Mouse (Mus musculus): Measurements from ENCODE around the gene Grhl3. TPM values are rescaled to one million over a fixed set of nuclear protein-coding genes. Genes with fewer than 3 reads are reported as not detected.

Grhl3 gene
- total and polyA plus RNA-seq, 3 experiments = not detected

DNA sequence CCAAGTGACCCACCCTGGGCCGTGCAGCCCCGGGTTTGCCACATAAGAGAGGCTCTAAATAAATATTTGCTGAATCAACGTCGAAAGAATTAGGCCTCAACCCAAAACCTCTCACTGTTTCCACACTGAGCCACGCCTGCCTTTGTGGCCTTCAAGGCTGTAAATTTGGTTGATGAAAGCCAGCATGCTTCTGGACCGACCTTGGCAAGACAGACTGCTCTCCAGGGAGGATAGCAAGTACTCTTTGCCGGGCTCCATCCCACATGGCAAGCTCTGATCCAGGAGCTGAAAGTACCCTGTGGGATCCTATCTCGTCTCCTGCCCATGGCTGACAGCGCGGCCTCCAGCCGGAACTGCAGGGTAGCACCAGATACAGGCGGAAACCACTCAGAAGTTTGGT is 63.9 kb downstream of the Grhl3 start:
- Histone ChIP-seq H3K9ac (ENCODE audit: insufficient read depth, low read depth) (no peak overlapping the region), H3K27me3 (replicated peaks) (peaks cover 11% of the 10 kb centered on the region), H3K36me3 (replicated peaks in 1 of 2; ENCODE audit: control insufficient read depth in 1 of 2, insufficient read depth in 1 of 2, low read length in 1 of 2) (no peaks in the 10 kb centered on the region), H3K4me1 (ENCODE audit: control insufficient read depth in 1 of 2, insufficient read depth in 2 of 2) (0 out of 4 replicates have a peak, but pooled peaks cover 0 to 3% of the 10 kb centered on the region in 2 experiments), H3K79me2 (replicated peaks; ENCODE audit: control insufficient read depth, extremely low read depth, insufficient read depth, poor library complexity, severe bottlenecking) (no peaks in the 10 kb centered on the region), H3K4me2 (ENCODE audit: insufficient read depth, low read depth, poor library complexity, severe bottlenecking) (no peak overlapping the region), H3K4me3 (replicated peaks in 1 of 3; ENCODE audit: low read depth in 2 of 3, low read length in 2 of 3, poor library complexity in 1 of 3) (no peak overlapping the region), H3K27ac (ENCODE audit: insufficient read depth, low read depth) (no peak overlapping the region), H3K9me3 (replicated peaks; ENCODE audit: low read length) (no peaks in the 10 kb centered on the region)
- dilution Hi-C loops (cut with MboI; ENCODE audit: extremely low pct_ligation_motif_present, extremely low pct_unique_long_range_greater_than_20kb, low sequenced_read_pairs) = no loop called here
- DNase-seq (ENCODE audit: extremely low read depth) = no peak
- no peak for TF ChIP-seq NELFE (IDR thresholded peaks at IDR 0.05; ENCODE audit: low read depth, low read length)
- TF ChIP-seq IRF4 (IDR thresholded peaks at IDR 0.05; ENCODE audit: low read depth, low read length) = no peak
- no peak for TF ChIP-seq MAFK (IDR thresholded peaks at IDR 0.05; ENCODE audit: insufficient replicate concordance, low read length)
- TF ChIP-seq PAX5 (IDR thresholded peaks at IDR 0.05; ENCODE audit: low read length) = no peak
- no peak for TF ChIP-seq MYC (IDR thresholded peaks at IDR 0.05; ENCODE audit: low read depth, low read length)
- TF ChIP-seq ZMIZ1 (IDR thresholded peaks at IDR 0.05; ENCODE audit: low read depth, low read length) = no peak
- no peak for TF ChIP-seq MAX (IDR thresholded peaks at IDR 0.05; ENCODE audit: low read length)
- TF ChIP-seq MXI1 (IDR thresholded peaks at IDR 0.05; ENCODE audit: low read depth, low read length) = no peak
- no peak for TF ChIP-seq USF1 (IDR thresholded peaks at IDR 0.05; ENCODE audit: low read depth, low read length)
- no peak for TF ChIP-seq KAT2A (IDR thresholded peaks at IDR 0.05; ENCODE audit: insufficient replicate concordance, low read length)
- no peak for TF ChIP-seq NRF1 (IDR thresholded peaks at IDR 0.05; ENCODE audit: low read depth, low read length)
- TF ChIP-seq CHD2 (IDR thresholded peaks at IDR 0.05; ENCODE audit: low read length) = no peak
- TF ChIP-seq JUND (conservative IDR thresholded peaks at IDR 0.05; ENCODE audit: low read depth, low read length) = no peak
- TF ChIP-seq POLR2A (IDR thresholded peaks at IDR 0.05; ENCODE audit: low read depth, low read length) = no peak
- no peak for TF ChIP-seq UBTF (IDR thresholded peaks at IDR 0.05; ENCODE audit: low read depth, low read length)
- TF ChIP-seq ELF1 (IDR thresholded peaks at IDR 0.05; ENCODE audit: low read depth, low read length) = no peak
- no peak for TF ChIP-seq ZKSCAN1 (IDR thresholded peaks at IDR 0.05; ENCODE audit: borderline replicate concordance, low read depth, low read length)
- no peak for TF ChIP-seq BHLHE40 (IDR thresholded peaks at IDR 0.05; ENCODE audit: low read depth, low read length)
- TF ChIP-seq CHD1 (IDR thresholded peaks at IDR 0.05; ENCODE audit: low read depth, low read length) = no peak
- in situ Hi-C loops (cut with MboI; ENCODE audit: low pct_ligation_motif_present, low pct_unique_long_range_greater_than_20kb, low sequenced_read_pairs) = no loop called here

DNA sequence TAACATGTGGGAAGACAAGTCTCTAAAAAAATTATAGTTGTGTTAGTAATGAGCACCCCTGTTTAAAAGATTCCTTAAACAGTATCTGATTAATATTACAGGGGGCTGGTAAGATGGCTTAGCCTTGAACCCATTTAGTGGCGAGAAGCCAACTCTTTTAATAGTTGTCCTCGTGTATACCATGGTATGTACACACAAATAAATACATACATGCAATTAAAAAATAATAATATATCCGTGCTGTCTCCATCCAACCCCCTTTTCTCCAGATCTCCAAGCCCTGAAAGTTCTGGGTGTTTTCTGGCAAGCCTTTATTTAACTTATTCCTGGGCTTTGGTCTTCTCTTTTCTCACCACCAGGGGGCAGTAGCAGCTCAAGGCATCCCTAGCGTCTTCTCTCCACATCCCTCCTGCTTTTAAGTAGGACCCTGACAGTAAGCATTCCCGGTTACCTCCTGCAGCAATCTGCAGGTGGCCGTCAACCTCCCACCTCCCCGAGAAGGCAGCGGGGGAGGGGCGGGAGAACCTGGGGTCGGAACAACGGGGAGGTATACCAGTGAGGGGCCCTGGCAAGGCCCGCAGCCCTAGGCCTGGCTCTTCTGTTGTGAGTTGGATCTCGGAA is 64.9 kb downstream of the Grhl3 start:
- no peaks in the 10 kb centered on the region for H3K9me3 ChIP-seq (replicated peaks; ENCODE audit: low read length)
- H3K79me2 ChIP-seq (replicated peaks; ENCODE audit: control insufficient read depth, extremely low read depth, insufficient read depth, poor library complexity, severe bottlenecking) = no peaks in the 10 kb centered on the region
- H3K27me3 ChIP-seq (replicated peaks) = peaks cover 11% of the 10 kb centered on the region
- TF ChIP-seq CTCF (conservative IDR thresholded peaks at IDR 0.05 in 1 of 2, IDR thresholded peaks at IDR 0.05 in 1 of 2; ENCODE audit: low read depth in 2 of 2, low read length in 2 of 2) (peak; percentile 76 to 89), RAD21 (IDR thresholded peaks at IDR 0.05; ENCODE audit: low read depth, low read length) (peak; percentile 74), MAX (IDR thresholded peaks at IDR 0.05; ENCODE audit: low read length) (no peak), MYC (IDR thresholded peaks at IDR 0.05; ENCODE audit: low read depth, low read length) (no peak), SMC3 (IDR thresholded peaks at IDR 0.05; ENCODE audit: low read depth, low read length) (peak; percentile 79), ZC3H11A (IDR thresholded peaks at IDR 0.05; ENCODE audit: low read depth, low read length) (peak; percentile 43; the same call in 1 of the 2 replicates)
- H3K4me3 ChIP-seq (replicated peaks in 1 of 3; ENCODE audit: low read depth in 2 of 3, low read length in 2 of 3, poor library complexity in 1 of 3) = no peak overlapping the region
- no peak overlapping the region for H3K9ac ChIP-seq (ENCODE audit: insufficient read depth, low read depth)
- no peaks in the 10 kb centered on the region for H3K36me3 ChIP-seq (replicated peaks in 1 of 2; ENCODE audit: control insufficient read depth in 1 of 2, insufficient read depth in 1 of 2, low read length in 1 of 2)
- H3K27ac ChIP-seq (ENCODE audit: insufficient read depth, low read depth) = no peak overlapping the region
- H3K4me2 ChIP-seq (ENCODE audit: insufficient read depth, low read depth, poor library complexity, severe bottlenecking) = no peak overlapping the region
- in situ Hi-C loops (cut with MboI; ENCODE audit: low pct_ligation_motif_present, low pct_unique_long_range_greater_than_20kb, low sequenced_read_pairs) (no loop called here), dilution Hi-C loops (cut with MboI; ENCODE audit: extremely low pct_ligation_motif_present, extremely low pct_unique_long_range_greater_than_20kb, low sequenced_read_pairs) (no loop called here)
- DNase-seq (ENCODE audit: extremely low read depth) = peak; percentile 74
- H3K4me1 ChIP-seq (ENCODE audit: control insufficient read depth in 1 of 2, insufficient read depth in 2 of 2) = peaks cover 0 to 7% of the 10 kb centered on the region in 2 experiments; a peak in 1 of 4 replicates
